Mouse (Mus musculus) G1E (cell line): ENCODE results near the gene Ptprj.

Experiments
- CTCF ChIP-seq: IDR thresholded peaks from 2 replicates; pipeline ENCODE4 v1.5.1; 2012; ENCODE audit warnings: low read depth, low read length, inconsistent platforms, mixed read lengths
- GATA1 ChIP-seq: IDR thresholded peaks from 2 replicates; pipeline ENCODE4 v1.6.1; 2012; ENCODE audit warnings: borderline replicate concordance, low read length, inconsistent platforms, mixed read lengths

DNA sequence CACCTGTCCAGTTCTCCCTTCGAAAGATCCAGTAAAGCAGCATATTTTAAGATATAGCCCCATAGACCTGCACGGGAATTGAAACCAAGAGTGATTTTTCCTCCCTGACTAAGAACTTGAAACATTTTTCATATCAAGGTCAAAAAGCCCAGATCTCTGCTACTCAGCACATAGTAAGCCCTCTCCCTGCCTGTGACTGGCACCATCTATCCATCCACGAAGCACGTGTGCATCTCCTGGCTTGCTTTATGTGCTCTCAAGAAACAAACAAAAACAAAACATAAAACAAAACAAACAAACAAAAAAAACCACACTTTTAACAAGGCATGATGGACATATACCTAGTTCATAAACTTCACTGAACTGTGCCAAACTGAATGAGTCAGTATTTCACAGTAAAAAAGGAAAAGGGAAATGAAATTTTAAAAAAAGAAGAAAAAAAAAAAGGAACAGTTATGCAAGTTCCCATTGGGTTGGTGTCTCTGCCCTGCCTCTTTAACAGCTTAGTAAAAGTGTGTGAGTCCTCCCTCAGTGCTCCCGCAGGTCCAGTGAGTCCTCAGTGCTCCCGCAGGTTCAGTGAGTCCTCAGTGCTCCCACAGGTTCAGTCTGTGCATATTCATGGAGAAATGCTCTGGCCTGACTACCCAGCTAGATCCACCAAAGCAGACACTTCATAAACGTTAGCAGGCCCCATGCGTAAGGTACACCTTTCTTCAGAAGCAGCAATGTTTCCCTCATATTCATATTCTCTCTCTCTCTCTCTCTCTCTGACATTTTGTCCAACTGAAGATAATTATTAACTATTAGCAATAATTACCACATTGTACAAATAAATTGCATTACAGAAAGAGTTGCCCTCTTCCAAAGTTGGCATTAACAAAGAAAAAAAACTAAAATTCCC, 91.5 kb downstream of the Ptprj start:
- TF ChIP-seq CTCF (no peak), GATA1 (no peak)
